Mouse (Mus musculus) naive thymus-derived CD4-positive, alpha-beta T cell, adult 2 months (primary cell): ENCODE data around the gene Calhm2.

ENCODE experiments used
- DNase-seq: peaks from one replicate; pipeline ENCODE4 v3.0.0-alpha.2; 2011; ENCODE audit warnings: low read depth

Gene Calhm2

GRCm38 (mm10) chr19:47137771-47138421 is at the start of gene Calhm2:
Gene Calhm2, minus strand, starts transcription at chr19:47138294.
- DNase-seq = peak; percentile 64

- DNase-seq = no peak
Measured at GRCm38 (mm10) chr19:47186514-47187275, 48.6 kb upstream of the Calhm2 start.

GRCm38 (mm10) chr19:47184736-47185135 is 46.6 kb upstream of the Calhm2 start:
- no peak for DNase-seq

- no peak for DNase-seq
Measured at GRCm38 (mm10) chr19:47184221-47184620, 46.1 kb upstream of the Calhm2 start.

- no peak for DNase-seq
Measured at GRCm38 (mm10) chr19:47180011-47180410, 41.9 kb upstream of the Calhm2 start.

- no peak for DNase-seq
Measured at GRCm38 (mm10) chr19:47179272-47179809, 41.2 kb upstream of the Calhm2 start.

- no peak for DNase-seq
Measured at GRCm38 (mm10) chr19:47178431-47179271, 40.6 kb upstream of the Calhm2 start, which contains the start of gene Neurl1a. Gene Neurl1a, plus strand, starts transcription at chr19:47178820.

- no peak for DNase-seq
Measured at GRCm38 (mm10) chr19:47178001-47178400, 39.9 kb upstream of the Calhm2 start.

GRCm38 (mm10) chr19:47176916-47177505 is 38.9 kb upstream of the Calhm2 start:
- no peak for DNase-seq

GRCm38 (mm10) chr19:47175472-47175871 is 37.4 kb upstream of the Calhm2 start:
- no peak for DNase-seq

- DNase-seq = peak; percentile 26
Measured at GRCm38 (mm10) chr19:47174515-47174914, 36.4 kb upstream of the Calhm2 start.

- peak; percentile 84 for DNase-seq
Measured at GRCm38 (mm10) chr19:47168793-47169412, 30.8 kb upstream of the Calhm2 start.

- DNase-seq = peak; percentile 73
Measured at GRCm38 (mm10) chr19:47168223-47168622, 30.1 kb upstream of the Calhm2 start.

- peak; percentile 12 for DNase-seq
Measured at GRCm38 (mm10) chr19:47167617-47168214, 29.6 kb upstream of the Calhm2 start.

- DNase-seq = no peak
Measured at GRCm38 (mm10) chr19:47166758-47167157, 28.7 kb upstream of the Calhm2 start.

GRCm38 (mm10) chr19:47163176-47163744 is 25.2 kb upstream of the Calhm2 start:
- no peak for DNase-seq

- no peak for DNase-seq
Measured at GRCm38 (mm10) chr19:47161669-47162068, 23.6 kb upstream of the Calhm2 start.

GRCm38 (mm10) chr19:47157664-47158063 is 19.6 kb upstream of the Calhm2 start, which contains the start of gene Calhm3:
Gene Calhm3, minus strand, starts transcription at chr19:47157764.
- no peak for DNase-seq

GRCm38 (mm10) chr19:47153767-47154166 is 15.7 kb upstream of the Calhm2 start:
- DNase-seq = no peak

GRCm38 (mm10) chr19:47152062-47152369 is 13.9 kb upstream of the Calhm2 start:
- no peak for DNase-seq
